Mouse (Mus musculus): ENCODE measurements around the gene Elavl3.

Elavl3 gene

GRCm38 (mm10) chr9:22002194-22003162, 49.3 kb downstream of the Elavl3 start, which contains the start of the genes Ccdc151 and Prkcsh:
Gene Ccdc151 (minus strand): TSS chr9:22002634.
Gene Prkcsh (plus strand): TSS chr9:22002806.
- DNase-seq: peak; percentile 100

- DNase-seq: no peak
Observed at GRCm38 (mm10) chr9:22001633-22002032, 50.2 kb downstream of the Elavl3 start.

- no peak for DNase-seq
Observed at GRCm38 (mm10) chr9:22000296-22000695, 51.5 kb downstream of the Elavl3 start.

- DNase-seq: no peak
Observed at GRCm38 (mm10) chr9:21996178-21996867, 55.5 kb downstream of the Elavl3 start.

DNA sequence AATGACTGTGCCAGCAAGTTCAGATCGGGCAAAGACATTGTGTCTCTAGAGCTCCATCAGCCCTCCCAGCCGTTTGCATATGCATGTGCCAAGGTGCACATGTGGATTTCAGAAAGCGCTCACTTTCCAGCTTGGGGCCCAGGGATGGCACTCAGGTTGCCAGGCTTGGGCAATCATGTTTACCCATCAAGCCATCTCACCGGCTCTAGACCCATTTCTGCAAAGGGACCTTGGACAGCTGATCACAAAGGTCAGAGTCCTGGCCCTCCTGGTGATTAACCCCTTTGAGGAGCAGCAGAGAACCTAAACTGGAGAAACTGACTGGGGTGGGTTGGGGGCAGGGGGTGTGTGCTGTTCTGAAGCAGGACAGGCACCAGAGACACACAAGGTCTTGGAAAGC, 59.6 kb downstream of the Elavl3 start:
- DNase-seq: peak; percentile 39

DNA sequence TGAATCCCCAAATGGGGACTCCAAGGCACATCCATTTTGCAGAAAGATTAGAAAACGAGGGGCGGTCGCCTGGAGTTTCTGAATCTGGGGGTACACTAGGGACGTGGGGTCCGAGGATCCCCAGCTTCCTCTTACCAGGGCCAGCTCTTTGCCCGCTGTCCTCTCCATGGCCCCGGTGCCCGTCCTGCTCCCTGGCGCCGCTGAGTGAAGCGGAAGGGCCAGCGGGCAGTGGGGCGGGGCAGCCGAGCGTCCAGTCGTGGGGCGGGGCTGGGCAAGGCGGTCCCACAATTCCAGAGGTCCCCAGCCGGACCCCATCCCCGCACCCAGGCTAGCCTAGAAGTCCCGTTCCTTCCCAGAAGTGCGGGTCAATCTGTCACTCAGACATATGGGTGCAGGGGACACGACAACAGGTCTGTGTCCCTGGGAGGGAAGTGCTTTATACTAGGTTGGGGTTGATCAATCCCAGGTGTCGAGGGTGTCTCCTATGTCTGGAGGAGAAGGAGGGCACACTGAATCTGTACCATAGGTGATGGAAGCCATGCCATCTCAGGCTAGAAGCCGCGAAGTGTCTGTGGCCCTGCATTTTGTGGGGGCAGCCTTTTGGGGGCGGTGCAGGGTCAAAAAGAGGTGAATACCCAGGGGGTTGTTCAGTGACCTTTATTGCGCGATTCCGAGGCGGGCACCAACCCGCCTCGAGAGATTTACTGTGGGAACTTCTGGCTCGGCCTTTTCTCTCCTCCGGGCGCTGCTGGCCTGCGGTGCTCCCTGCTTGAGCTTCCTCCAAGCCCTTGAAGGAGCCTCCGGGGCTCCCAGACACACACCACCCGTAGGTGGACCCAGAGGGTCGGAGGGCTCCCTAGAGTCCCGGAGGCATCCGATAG, 62.4 kb downstream of the Elavl3 start, which contains the start of gene Rgl3:
Gene Rgl3 (minus strand): TSS at position 217 of the 881 bp plus-strand sequence.
- peak; percentile 79 for DNase-seq

DNA sequence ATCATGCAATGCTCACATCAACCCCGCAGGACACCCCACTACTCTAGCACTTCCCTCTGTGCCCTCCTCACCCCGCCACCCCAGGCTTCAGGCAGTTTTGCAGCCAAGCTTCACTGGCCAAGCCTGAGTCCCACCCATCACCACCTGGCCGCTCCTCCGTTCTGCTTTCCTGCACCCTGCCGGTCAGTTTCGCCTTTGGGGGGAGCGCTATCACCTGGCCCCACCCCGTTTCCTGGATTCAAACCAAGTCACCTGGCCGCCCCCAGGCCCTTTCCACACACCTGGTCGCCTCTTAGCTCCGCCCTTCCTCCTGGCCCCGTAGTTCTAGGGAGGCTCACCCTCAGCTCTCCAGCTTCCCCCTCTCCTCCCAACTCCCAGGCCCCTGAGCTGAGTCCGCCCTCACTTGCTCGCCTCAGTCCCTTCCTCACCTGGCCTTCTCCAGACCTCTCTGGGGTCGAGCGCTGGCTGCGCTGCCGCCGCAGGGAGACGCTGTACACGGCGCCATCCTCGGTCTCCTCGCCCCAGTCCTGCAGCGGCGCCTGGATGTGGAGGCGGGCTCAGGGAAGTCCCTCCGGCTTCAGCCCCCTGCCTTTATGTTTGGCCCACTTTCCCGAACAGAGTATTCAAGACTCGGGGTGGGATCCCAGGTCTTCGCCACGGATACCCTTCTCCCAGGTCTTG, 63.3 kb downstream of the Elavl3 start:
- peak; percentile 88 for DNase-seq

GRCm38 (mm10) chr9:21987592-21988342, 64.1 kb downstream of the Elavl3 start:
- no peak for DNase-seq

DNA sequence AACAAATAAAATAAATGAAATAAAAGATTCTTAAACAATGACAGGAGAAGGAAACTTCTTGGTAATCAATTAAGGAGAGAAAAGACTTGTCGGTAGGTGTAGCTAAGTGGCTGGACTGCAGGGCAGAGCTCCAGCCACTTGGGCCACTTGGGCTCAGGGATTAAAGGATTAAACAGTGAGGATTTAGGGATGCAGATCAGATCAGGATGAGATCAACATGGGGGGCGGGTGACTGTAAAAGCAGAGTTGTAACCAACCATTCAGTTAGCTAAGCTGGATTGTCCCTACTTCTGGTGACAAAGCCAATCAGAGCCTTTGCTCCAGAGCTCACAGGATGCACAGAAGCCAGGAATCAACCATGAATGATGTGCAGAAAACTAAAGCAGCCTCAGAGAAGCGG, 67.9 kb downstream of the Elavl3 start:
- no peak for DNase-seq

GRCm38 (mm10) chr9:21978398-21979128, 73.3 kb downstream of the Elavl3 start:
- DNase-seq: peak; percentile 62

GRCm38 (mm10) chr9:21977972-21978371, 73.9 kb downstream of the Elavl3 start:
- DNase-seq: no peak

- no peak for DNase-seq
Observed at GRCm38 (mm10) chr9:21977331-21977730, 74.5 kb downstream of the Elavl3 start.

DNA sequence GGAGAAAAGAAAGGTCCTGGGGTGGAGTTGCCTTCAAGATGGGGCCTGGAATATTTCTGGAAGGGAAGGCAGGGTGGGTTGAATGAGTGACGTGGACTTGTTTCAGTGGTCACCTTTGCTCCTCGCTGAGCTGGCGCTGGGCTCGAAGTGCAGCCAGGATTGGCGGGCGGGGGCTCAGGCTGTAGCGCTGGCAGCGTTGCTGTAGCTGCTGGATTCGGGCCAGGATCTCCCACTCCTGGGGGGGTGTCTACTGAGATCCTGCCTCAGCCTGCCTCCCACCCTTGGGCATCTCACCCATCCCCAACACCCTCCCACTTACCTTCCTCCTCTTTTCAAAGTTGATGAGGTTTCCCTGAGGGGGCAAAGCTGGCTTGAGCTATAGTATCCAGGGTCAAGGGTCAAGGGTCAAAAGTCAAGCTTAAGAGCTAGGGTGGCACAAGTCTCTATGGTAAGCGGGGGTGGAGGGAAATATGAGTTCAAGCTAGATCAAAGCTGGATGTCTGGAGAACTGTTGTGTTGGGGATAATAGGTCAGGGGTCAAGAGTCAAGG, 75.1 kb downstream of the Elavl3 start:
- DNase-seq: no peak

DNA sequence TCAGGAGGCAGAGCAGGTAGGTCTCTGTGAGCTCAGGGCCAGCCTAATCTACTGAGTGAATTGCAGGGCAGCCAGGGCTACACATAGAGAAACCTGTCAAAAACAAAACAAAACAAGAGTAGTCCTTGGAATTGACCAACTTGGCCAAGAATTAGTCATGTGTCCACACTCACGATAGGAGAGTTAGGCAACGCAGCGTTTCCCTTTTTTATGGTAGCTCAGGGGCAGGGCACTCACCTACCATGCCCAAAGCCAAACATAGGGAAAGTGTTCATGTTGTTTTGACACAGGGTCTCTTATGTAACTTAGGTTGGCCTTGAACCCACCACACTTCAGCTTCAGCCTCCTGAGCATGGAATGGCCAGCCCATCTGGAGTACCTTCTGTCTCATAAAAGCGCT, 82.5 kb downstream of the Elavl3 start:
- DNase-seq: no peak

GRCm38 (mm10) chr9:21968883-21969282, 82.9 kb downstream of the Elavl3 start:
- DNase-seq: no peak

Data from kidney, adult 11 months (tissue).